Mouse (Mus musculus) brown adipose tissue, adult 24 weeks (tissue): ENCODE measurements around the gene Tespa1. TPM values are rescaled to one million over a fixed set of nuclear protein-coding genes. Genes with fewer than 3 reads are reported as not detected.
"Not testable (repeated sequence)": the region's sequence is repeated elsewhere in the genome, so short reads cannot be mapped to it uniquely, and the experiment has no call there.

Experiments
- H3K27ac ChIP-seq: fragments of 200-500 bp; replicated peaks from 2 replicates; pipeline ENCODE4 v1.5.1; 2012; ENCODE audit warnings: low read depth, mild to moderate bottlenecking, low read length
- H3K4me1 ChIP-seq: fragments of 200-500 bp; 2 replicates; pipeline ENCODE4 v1.6.1; 2012; ENCODE audit warnings: low read length, mixed read lengths; ENCODE audit not compliant: control insufficient read depth, insufficient read depth, insufficient read length
- H3K4me3 ChIP-seq: fragments of 200-500 bp; 2 replicates; pipeline ENCODE4 v1.5.1; 2012; ENCODE audit warnings: low read depth, mild to moderate bottlenecking, low read length, moderate library complexity; ENCODE audit not compliant: insufficient read depth
- polyA plus RNA-seq: library from polyadenylated mRNA; stranded (reverse); fragments of >200 nt; gene quantifications from 2 replicates; pipeline ENCODE4 v1.2.4, GENCODE M21; 2012; ENCODE audit not compliant: missing spikeins, insufficient read depth, insufficient read length

The Tespa1 gene
- not detected in 2 replicates for polyA plus RNA-seq

GRCm38 (mm10) chr10:130322637-130323036, at the start of gene Tespa1:
Gene Tespa1, plus strand, starts transcription at chr10:130322870.
- Histone ChIP-seq H3K27ac (no peak within 1 kb of the TSS), H3K4me3 (no peak within 1 kb of the TSS), H3K4me1 (no peaks in the 10 kb centered on the region)

GRCm38 (mm10) chr10:130275759-130276158, 46.9 kb upstream of the Tespa1 start:
- Histone ChIP-seq H3K27ac (no peak overlapping the region), H3K4me1 (no peaks in the 10 kb centered on the region), H3K4me3 (no peak overlapping the region)

- H3K27ac ChIP-seq: no peak overlapping the region
- no peaks in the 10 kb centered on the region for H3K4me1 ChIP-seq
- no peak overlapping the region for H3K4me3 ChIP-seq
These were observed 46.2 kb upstream of the Tespa1 start for GRCm38 (mm10) chr10:130276496-130276895.

GRCm38 (mm10) chr10:130280066-130280465, 42.6 kb upstream of the Tespa1 start, which contains the start of gene Neurod4:
Gene Neurod4, minus strand, starts transcription at chr10:130280240.
- H3K4me1 ChIP-seq: no peaks in the 10 kb centered on the region
- H3K27ac ChIP-seq: no peak within 1 kb of the TSS
- no peak within 1 kb of the TSS for H3K4me3 ChIP-seq

GRCm38 (mm10) chr10:130281982-130282449, 40.7 kb upstream of the Tespa1 start:
- Histone ChIP-seq H3K4me1 (no peaks in the 10 kb centered on the region), H3K4me3 (no peak overlapping the region), H3K27ac (no peak overlapping the region)

GRCm38 (mm10) chr10:130287201-130287600, 35.5 kb upstream of the Tespa1 start:
- Histone ChIP-seq H3K4me3 (no peak overlapping the region), H3K27ac (no peak overlapping the region), H3K4me1 (no peaks in the 10 kb centered on the region)

- no peak overlapping the region for H3K4me3 ChIP-seq
- H3K4me1 ChIP-seq: no peaks in the 10 kb centered on the region
- H3K27ac ChIP-seq: no peak overlapping the region
These were observed 34.7 kb upstream of the Tespa1 start for GRCm38 (mm10) chr10:130288007-130288406.

GRCm38 (mm10) chr10:130293741-130294408, 28.8 kb upstream of the Tespa1 start:
- Histone ChIP-seq H3K4me1 (no peaks in the 10 kb centered on the region), H3K27ac (no peak overlapping the region), H3K4me3 (no peak overlapping the region)

GRCm38 (mm10) chr10:130298748-130299147, 23.9 kb upstream of the Tespa1 start:
- not testable (repeated sequence) for H3K4me1 ChIP-seq, H3K27ac ChIP-seq, H3K4me3 ChIP-seq

- not testable (repeated sequence) for H3K4me3 ChIP-seq
These were observed 18.5 kb upstream of the Tespa1 start for GRCm38 (mm10) chr10:130304138-130304537.

GRCm38 (mm10) chr10:130311534-130312227, 11.0 kb upstream of the Tespa1 start:
- Histone ChIP-seq H3K27ac (no peak overlapping the region), H3K4me1 (no peaks in the 10 kb centered on the region), H3K4me3 (no peak overlapping the region)

More at GRCm38 (mm10) chr10:130304138-130304537, 18.5 kb upstream of the Tespa1 start:
- not testable (repeated sequence) for H3K27ac ChIP-seq, H3K4me1 ChIP-seq

GRCm38 (mm10) chr10:130313531-130313930, 9.1 kb upstream of the Tespa1 start:
- Histone ChIP-seq H3K4me1 (no peaks in the 10 kb centered on the region), H3K4me3 (no peak overlapping the region), H3K27ac (no peak overlapping the region)

GRCm38 (mm10) chr10:130314110-130314829, 8.4 kb upstream of the Tespa1 start:
- Histone ChIP-seq H3K4me3 (no peak overlapping the region), H3K4me1 (no peaks in the 10 kb centered on the region), H3K27ac (no peak overlapping the region)

- Histone ChIP-seq H3K27ac (no peak overlapping the region), H3K4me1 (no peaks in the 10 kb centered on the region), H3K4me3 (no peak overlapping the region)
These were observed 6.8 kb upstream of the Tespa1 start for GRCm38 (mm10) chr10:130315846-130316245.

GRCm38 (mm10) chr10:130318720-130319119, 4.0 kb upstream of the Tespa1 start:
- Histone ChIP-seq H3K4me1 (no peaks in the 10 kb centered on the region), H3K27ac (no peak overlapping the region), H3K4me3 (no peak overlapping the region)
